Mouse (Mus musculus): ENCODE results near the gene Actl7b.

DNA sequence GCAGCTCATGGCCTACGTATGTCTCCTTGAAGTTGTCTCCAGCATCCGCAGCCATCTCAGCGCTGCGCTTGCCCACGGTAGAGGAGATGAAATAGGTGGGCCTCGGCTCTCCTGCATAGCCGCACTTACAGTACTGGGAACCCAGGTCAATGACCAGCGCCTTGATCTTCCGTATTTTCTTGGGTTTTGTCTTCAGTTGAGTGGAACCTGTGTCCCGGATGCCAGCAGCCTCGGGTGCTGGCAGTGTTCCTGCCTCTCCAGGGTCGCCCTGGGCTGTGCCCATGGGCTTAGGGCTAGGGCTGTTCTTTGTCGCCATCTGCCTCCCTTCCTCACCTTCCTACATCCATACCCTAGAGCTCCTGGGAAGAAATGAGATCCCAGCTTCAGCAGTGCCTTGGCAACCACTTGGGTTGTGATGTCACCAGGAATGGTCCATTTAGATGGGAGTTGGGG, at the start of gene Actl7b:
- TF ChIP-seq USF1 (IDR thresholded peaks at IDR 0.05; ENCODE audit: low read depth, low read length) (no peak), JUND (conservative IDR thresholded peaks at IDR 0.05; ENCODE audit: low read depth, low read length) (no peak), CTCF (conservative IDR thresholded peaks at IDR 0.05 in 1 of 2, IDR thresholded peaks at IDR 0.05 in 1 of 2; ENCODE audit: low read depth in 2 of 2, low read length in 2 of 2) (no peak), MYC (IDR thresholded peaks at IDR 0.05; ENCODE audit: low read depth, low read length) (no peak), MEF2A (IDR thresholded peaks at IDR 0.05; ENCODE audit: borderline replicate concordance, low read depth, low read length) (no peak), ELF1 (IDR thresholded peaks at IDR 0.05; ENCODE audit: low read depth, low read length) (no peak), PAX5 (IDR thresholded peaks at IDR 0.05; ENCODE audit: low read length) (no peak), JUN (IDR thresholded peaks at IDR 0.05; ENCODE audit: insufficient read depth, low read depth, low read length) (no peak), BHLHE40 (IDR thresholded peaks at IDR 0.05; ENCODE audit: low read depth, low read length) (no peak)
